Mouse (Mus musculus) lung, embryonic 14.5 days (tissue): ENCODE measurements around the gene Gm10203. TPM values are rescaled to one million over a fixed set of nuclear protein-coding genes. Genes with fewer than 3 reads are reported as not detected.

Experiments used
- ATAC-seq: fragments of 200-750 bp; cut with Nextera tagmentation; 2 replicates; pipeline ENCODE4 v1.8.0; 2017; ENCODE audit warnings: mild to moderate bottlenecking, moderate TSS enrichment, moderate library complexity; ENCODE audit not compliant: insufficient read depth
- DNase-seq: peaks from one replicate; pipeline ENCODE4 v3.0.0-alpha.2; 2015
- H3K27ac ChIP-seq: fragments of 300-500 bp; sonication (generic); 2 replicates; pipeline ENCODE4 v1.5.1; 2014; ENCODE audit warnings: low read depth, mild to moderate bottlenecking, moderate library complexity
- H3K27me3 ChIP-seq: fragments of 300-500 bp; sonication (generic); 2 replicates; pipeline ENCODE4 v1.6.1; 2014; ENCODE audit warnings: low read length, control low read depth; ENCODE audit not compliant: insufficient read depth
- H3K36me3 ChIP-seq: fragments of 300-500 bp; sonication (generic); 2 replicates; pipeline ENCODE4 v1.6.1; 2014; ENCODE audit warnings: control low read depth; ENCODE audit not compliant: insufficient read depth
- H3K4me1 ChIP-seq: fragments of 300-500 bp; sonication (generic); 2 replicates; pipeline ENCODE4 v1.6.1; 2014; ENCODE audit warnings: antibody characterized with exemption, control low read depth; ENCODE audit not compliant: insufficient read depth
- H3K4me2 ChIP-seq: fragments of 300-500 bp; sonication (generic); 2 replicates; pipeline ENCODE4 v1.6.1; 2014; ENCODE audit warnings: mild to moderate bottlenecking
- H3K4me3 ChIP-seq: fragments of 300-500 bp; sonication (generic); 2 replicates; pipeline ENCODE4 v1.5.1; 2014; ENCODE audit warnings: low read depth, low read length
- H3K9ac ChIP-seq: fragments of 300-500 bp; sonication (generic); 2 replicates; pipeline ENCODE4 v1.6.1; 2014
- H3K9me3 ChIP-seq: fragments of 300-500 bp; sonication (generic); 2 replicates; pipeline ENCODE4 v1.6.1; 2016; ENCODE audit warnings: low read depth, low read length, control low read depth
- CTCF ChIP-seq: IDR thresholded peaks from 2 replicates; pipeline ENCODE4 v1.5.1; 2016; ENCODE audit warnings: antibody characterized with exemption, low read depth
- WGBS: fragments of 180-500 bp; shearing (Covaris S2); extraction: QIAGEN DNeasy Blood & Tissue Kit; methylation state at CpG from one replicate; pipeline ENCODE4 v1.1.7; 2014; 5-methylcytosine and 5-hydroxymethylcytosine counted together
- polyA plus RNA-seq: library from polyadenylated mRNA; unstranded; fragments of >200 nt; fragmentation: Nextera tagmentation; extraction: Ambion mirVana; gene quantifications from 2 replicates; pipeline ENCODE4 v1.2.1, GENCODE M21; 2014

Gm10203 gene
- polyA plus RNA-seq, 1 experiment from 2014 or later, result not detected

DNA sequence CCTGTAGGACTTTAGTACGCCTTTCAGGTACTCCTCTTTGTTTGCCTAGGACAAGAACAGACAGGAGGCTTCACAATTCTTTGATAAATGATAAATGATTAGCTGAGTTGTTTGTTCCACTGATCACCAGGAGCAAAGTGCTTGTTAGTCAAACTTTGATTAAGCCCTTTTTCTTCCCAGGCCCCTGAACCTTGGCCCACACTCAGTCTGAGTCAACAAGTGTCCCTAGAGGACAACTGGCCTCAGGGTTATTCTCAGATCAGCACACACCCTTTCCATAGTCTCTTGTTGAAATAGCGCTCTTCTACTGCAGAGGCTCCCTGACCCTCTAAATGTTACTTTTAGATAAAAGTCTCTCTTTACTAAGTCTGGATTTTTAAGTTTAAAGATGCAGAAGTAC is 11.0 kb upstream of the Gm10203 start:
- TF ChIP-seq CTCF, result no peak
- Histone ChIP-seq H3K36me3 (no peaks in the 10 kb centered on the region), H3K9me3 (no peaks in the 10 kb centered on the region), H3K4me3 (no peak overlapping the region), H3K4me1 (no peaks in the 10 kb centered on the region), H3K27ac (no peak overlapping the region), H3K4me2 (no peak overlapping the region), H3K9ac (no peak overlapping the region), H3K27me3 (no peaks in the 10 kb centered on the region)
- WGBS, result 32% methylated on average over 2 of the region's 2 CpGs
- ATAC-seq, result no peak
- DNase-seq, result no peak

DNA sequence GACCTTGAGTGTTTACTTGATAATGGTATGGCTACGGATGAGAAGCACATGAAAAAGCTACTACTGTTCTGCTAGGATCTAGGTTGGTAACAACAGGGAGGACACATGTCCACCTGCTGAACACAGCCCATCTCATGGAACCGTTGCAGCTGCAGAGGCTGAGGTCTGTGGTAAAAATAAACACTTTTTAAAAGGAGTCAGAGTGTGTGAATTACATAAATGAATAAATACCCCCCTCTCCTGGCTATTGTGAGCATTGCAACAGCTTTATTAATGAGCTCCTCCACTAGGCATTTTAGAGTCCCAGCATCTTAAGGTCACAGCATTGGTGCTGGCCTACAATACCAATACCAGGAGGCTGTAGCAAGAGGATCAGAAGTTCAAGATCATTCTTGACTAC is 10.1 kb upstream of the Gm10203 start:
- Histone ChIP-seq H3K27me3 (no peaks in the 10 kb centered on the region), H3K4me1 (no peaks in the 10 kb centered on the region), H3K9me3 (no peaks in the 10 kb centered on the region), H3K36me3 (no peaks in the 10 kb centered on the region), H3K4me2 (no peak overlapping the region), H3K27ac (no peak overlapping the region), H3K9ac (no peak overlapping the region), H3K4me3 (no peak overlapping the region)
- 14% methylated on average over 2 of the region's 2 CpGs for WGBS
- peak; percentile 91 for DNase-seq
- TF ChIP-seq CTCF, result peak; percentile 77
- peak; percentile 78; the same call in 1 of the 2 replicates for ATAC-seq

DNA sequence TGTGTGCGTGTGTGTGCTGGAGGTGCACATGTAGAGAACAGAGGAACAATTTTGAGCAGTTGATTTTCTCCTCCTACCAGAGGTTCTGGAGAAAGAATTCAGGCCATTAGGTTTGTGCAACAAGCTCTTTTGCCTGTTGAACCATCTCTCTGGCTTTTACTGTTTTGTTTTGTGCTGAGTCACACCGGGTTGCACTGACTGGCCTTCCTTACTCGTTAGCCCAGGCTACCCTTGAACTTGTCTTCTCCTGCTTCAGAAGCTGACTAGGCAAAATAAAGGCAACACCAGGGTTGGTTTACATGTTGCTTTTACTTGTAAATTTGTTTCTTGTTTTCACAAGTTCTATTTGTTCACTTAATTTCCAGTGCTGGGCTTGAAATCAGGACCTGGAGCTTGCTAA is 6.9 kb upstream of the Gm10203 start:
- H3K4me3 ChIP-seq, result no peak overlapping the region
- WGBS, result 83% methylated on average over 3 of the region's 3 CpGs
- ATAC-seq, result no peak
- no peak overlapping the region for H3K9ac ChIP-seq
- H3K4me1 ChIP-seq, result no peaks in the 10 kb centered on the region
- no peaks in the 10 kb centered on the region for H3K9me3 ChIP-seq
- no peak overlapping the region for H3K27ac ChIP-seq
- H3K36me3 ChIP-seq, result no peaks in the 10 kb centered on the region
- H3K27me3 ChIP-seq, result no peaks in the 10 kb centered on the region
- DNase-seq, result no peak
- no peak overlapping the region for H3K4me2 ChIP-seq
- no peak for TF ChIP-seq CTCF

DNA sequence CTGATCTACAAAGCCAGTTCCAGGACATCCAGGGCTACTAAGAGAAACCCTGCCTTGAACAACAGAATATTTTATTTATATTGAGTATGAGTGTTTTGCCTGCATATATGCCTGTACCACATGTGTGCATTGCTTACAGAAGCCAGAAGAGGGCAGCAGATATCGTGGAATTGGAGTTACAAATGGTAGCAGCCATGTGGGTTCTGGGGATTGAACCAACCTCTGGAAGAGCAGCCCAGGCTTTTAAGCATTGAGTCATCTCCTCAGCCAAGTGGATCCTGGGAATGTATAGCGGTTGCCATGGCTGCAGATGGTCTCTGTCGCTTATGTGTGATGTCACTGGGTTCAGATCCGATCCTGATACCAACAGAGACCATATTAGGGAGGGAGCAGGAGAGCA is 3.3 kb upstream of the Gm10203 start:
- no peak overlapping the region for H3K4me3 ChIP-seq
- H3K27me3 ChIP-seq, result no peaks in the 10 kb centered on the region
- DNase-seq, result peak; percentile 69
- no peaks in the 10 kb centered on the region for H3K9me3 ChIP-seq
- ATAC-seq, result peak; percentile 8; the same call in 1 of the 2 replicates
- no peak overlapping the region for H3K4me2 ChIP-seq
- no peaks in the 10 kb centered on the region for H3K4me1 ChIP-seq
- 65% methylated on average over 4 of the region's 4 CpGs for WGBS
- peak; percentile 55 for TF ChIP-seq CTCF
- H3K36me3 ChIP-seq, result no peaks in the 10 kb centered on the region
- H3K27ac ChIP-seq, result no peak overlapping the region
- H3K9ac ChIP-seq, result no peak overlapping the region

DNA sequence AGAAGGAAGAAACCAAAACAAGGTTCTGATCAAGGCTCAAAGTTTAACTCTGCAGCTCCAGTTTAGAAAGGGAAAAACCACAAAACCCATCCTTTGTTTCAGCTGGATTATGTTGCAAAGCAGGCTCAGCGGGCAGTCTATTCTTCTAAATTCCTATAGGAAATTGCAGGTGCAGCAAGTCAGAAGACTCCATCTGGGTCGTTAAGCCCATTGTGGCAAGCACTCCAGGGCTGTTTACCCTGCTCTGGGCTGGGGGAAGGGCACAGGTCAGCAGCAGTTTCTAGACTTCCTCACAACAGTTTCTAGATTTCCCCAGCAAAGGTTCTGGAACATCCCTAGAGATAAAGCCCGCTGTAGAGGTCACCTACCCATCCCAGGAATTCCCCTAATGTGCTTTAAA is 1.1 kb downstream of the Gm10203 start:
- no peak for TF ChIP-seq CTCF
- Histone ChIP-seq H3K4me3 (no peak overlapping the region), H3K27ac (no peak overlapping the region), H3K36me3 (no peaks in the 10 kb centered on the region), H3K4me2 (no peak overlapping the region), H3K4me1 (no peaks in the 10 kb centered on the region), H3K9ac (no peak overlapping the region), H3K27me3 (no peaks in the 10 kb centered on the region), H3K9me3 (no peaks in the 10 kb centered on the region)
- no peak for ATAC-seq
- no peak for DNase-seq
- WGBS, result 28% methylated on average over 3 of the region's 3 CpGs

DNA sequence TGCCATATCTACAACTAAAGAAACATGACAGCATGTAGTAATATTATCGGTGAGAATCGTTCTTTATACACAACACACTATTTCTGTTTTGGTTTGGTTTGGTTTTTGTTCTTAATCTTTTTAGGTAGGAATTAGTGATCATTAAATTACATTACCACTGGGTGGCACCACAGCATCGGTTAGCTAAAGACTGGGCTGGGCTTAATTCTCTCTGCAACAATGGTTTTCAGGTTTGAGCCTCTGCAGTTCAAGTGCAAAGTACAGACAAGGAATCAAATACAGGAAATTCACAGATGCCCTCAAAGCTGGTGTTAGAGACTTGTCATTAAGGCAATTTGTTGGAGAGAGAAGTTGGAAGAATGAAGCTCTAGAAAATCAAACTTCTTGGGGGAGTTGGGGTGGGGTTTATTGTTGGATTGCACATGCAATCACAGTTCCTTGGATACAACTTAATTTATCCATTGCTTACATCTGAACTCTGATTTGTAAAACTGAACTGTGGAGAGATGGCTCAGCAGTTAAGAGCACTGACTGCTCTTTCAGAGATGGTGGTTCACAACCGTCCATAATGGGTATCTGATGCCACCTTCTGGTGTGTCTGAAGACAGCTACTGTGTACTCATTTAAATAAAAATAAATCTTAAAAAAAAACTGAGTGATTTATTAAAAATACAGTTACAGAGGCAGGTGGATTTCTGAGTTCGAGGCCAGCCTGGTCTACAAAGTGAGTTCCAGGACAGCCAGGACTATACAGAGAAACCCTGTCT is 2.5 kb downstream of the Gm10203 start:
- DNase-seq (peak; percentile 92), ATAC-seq (peak; percentile 85)
- Histone ChIP-seq H3K9me3 (no peaks in the 10 kb centered on the region), H3K27me3 (no peaks in the 10 kb centered on the region), H3K27ac (no peak overlapping the region), H3K4me1 (no peaks in the 10 kb centered on the region), H3K4me3 (no peak overlapping the region), H3K36me3 (no peaks in the 10 kb centered on the region), H3K4me2 (no peak overlapping the region), H3K9ac (no peak overlapping the region)
- peak; percentile 77 for TF ChIP-seq CTCF
- 25% methylated on average over 5 of the region's 5 CpGs for WGBS

DNA sequence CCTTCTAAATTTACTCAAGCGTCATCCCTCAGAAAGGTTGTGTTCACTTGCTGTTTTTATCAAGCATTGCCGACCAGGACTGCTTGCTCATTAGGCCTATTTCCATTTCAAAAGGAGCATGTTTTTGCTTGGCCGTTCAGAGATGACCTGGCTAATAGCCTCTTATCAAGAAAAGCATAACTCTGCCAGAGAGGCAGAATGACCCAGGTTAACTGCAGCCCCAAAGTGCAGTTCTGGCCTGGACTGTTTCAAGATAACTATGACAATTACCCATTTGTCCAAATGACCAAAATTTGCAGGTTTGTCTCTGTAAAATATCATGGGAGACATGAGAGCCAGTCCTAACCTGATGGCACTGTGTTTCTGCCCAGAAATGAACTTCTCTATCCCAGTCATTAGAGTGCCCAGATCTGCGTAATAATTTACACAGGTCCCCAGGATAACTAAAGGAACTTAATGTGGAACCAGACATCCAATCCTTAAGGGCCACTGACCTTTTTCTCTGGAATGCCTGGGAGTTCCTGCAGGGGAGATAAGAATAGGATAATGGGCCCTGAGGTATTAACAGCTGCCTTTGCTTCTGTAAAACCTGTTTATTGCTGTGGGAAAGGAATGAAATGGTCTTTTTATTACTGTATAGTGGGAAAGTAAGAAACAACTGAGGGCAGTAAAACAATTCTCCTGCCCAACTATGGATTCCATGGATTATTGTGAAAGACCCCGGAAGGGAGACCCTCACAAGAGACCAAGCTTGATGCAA is 4.6 kb downstream of the Gm10203 start:
- no peaks in the 10 kb centered on the region for H3K9me3 ChIP-seq
- no peaks in the 10 kb centered on the region for H3K36me3 ChIP-seq
- ATAC-seq (no peak), DNase-seq (no peak)
- H3K27ac ChIP-seq, result no peak overlapping the region
- no peaks in the 10 kb centered on the region for H3K27me3 ChIP-seq
- no peak overlapping the region for H3K4me2 ChIP-seq
- WGBS, result 24% methylated on average over 5 of the region's 5 CpGs
- H3K4me3 ChIP-seq, result no peak overlapping the region
- H3K4me1 ChIP-seq, result no peaks in the 10 kb centered on the region
- H3K9ac ChIP-seq, result no peak overlapping the region
- TF ChIP-seq CTCF, result no peak
